In the genomic region with DNA sequence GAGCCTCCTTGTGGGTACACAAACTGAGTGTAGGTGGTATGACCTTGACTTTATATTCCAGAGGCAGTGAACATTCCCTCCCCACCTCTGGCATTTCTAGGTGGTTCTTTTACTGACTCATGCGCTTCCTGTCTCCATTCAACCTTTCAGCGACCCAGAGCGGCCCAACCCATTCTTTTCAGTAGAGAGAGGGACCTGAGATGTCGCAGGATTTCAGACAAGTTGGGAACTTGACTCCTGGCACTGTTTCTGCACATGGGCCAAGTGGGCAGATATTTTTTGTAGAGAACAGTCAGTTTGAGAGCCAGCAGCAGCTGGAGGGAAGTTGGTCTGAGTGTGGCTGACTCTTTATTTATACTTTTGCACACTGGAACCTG, we compare ENCODE assay signal across 16 mouse cellular contexts. TPM values are rescaled to one million over a fixed set of nuclear protein-coding genes. Genes with fewer than 3 reads are reported as not detected.
DNase-seq lines count a peak whose midpoint lies in the region; ATAC-seq and TF ChIP-seq lines count a peak whose summit lies in the region.
"Had no signal": no experiment of that assay in that cellular context is flagged by ENCODE, and none has a peak within 500 bp of the region (broad histone marks: within the 10 kb centered on the region; RNA-seq: fewer than 3 reads in every experiment).

No protein-coding gene starts in this region.

- no peak for TF ChIP-seq CTCF in gastrocnemius, adult 2 months (IDR thresholded peaks at IDR 0.05)
- TF ChIP-seq CTCF in embryonic fibroblast, embryonic 13.5 days (IDR thresholded peaks at IDR 0.05; ENCODE audit: borderline replicate concordance, insufficient read depth, low read length): no peak

- WGBS in limb, embryonic 13.5 days: 85% methylated on average over 4 of the region's 4 CpGs
- WGBS in limb, embryonic 10.5 days: 88% methylated on average over 4 of the region's 4 CpGs
- WGBS in stomach, embryonic 14.5 days: 68% methylated on average over 4 of the region's 4 CpGs
- WGBS in forebrain, embryonic 15.5 days: 91% methylated on average over 4 of the region's 4 CpGs

- DNase-seq in gastrocnemius, adult 2 months: no peak
- no peak for DNase-seq in gastrocnemius, postnatal 10 days
- no peak for DNase-seq in limb, embryonic 10.5 days (ENCODE audit: low spot score)
- DNase-seq in gastrocnemius, postnatal 4 days (ENCODE audit: low spot score in 2 of 2): no peak
- DNase-seq: cerebellum, adult 8-10 months; midbrain, embryonic 14.5 days had no signal

- ATAC-seq in limb, embryonic 13.5 days (ENCODE audit: low FRiP score, low read depth): no peak
- no peak for ATAC-seq in stomach, embryonic 14.5 days (ENCODE audit: insufficient number of reproducible peaks, insufficient read depth, low FRiP score, low read depth)
- no peak for ATAC-seq in forebrain, embryonic 15.5 days (replicated peaks)
- ATAC-seq: forebrain, embryonic 14.5 days; hindbrain, postnatal 0 days had no signal

- no peaks in the 10 kb centered on the region for H3K27me3 ChIP-seq in limb, embryonic 13.5 days
- no peaks in the 10 kb centered on the region for H3K27me3 ChIP-seq in limb, embryonic 10.5 days (ENCODE audit: low read depth, poor library complexity, severe bottlenecking)
- H3K27me3 ChIP-seq in stomach, embryonic 14.5 days (ENCODE audit: control insufficient read depth, insufficient read depth, low read length): no peaks in the 10 kb centered on the region
- H3K27me3 ChIP-seq in forebrain, embryonic 15.5 days: no peaks in the 10 kb centered on the region

- H3K4me1 ChIP-seq in limb, embryonic 13.5 days: peaks cover 29% of the 10 kb centered on the region
- H3K4me1 ChIP-seq in limb, embryonic 10.5 days: peaks cover 19% of the 10 kb centered on the region
- H3K4me1 ChIP-seq in embryonic fibroblast, embryonic 13.5 days (ENCODE audit: control insufficient read depth, insufficient read depth, low read length): peaks cover 12% of the 10 kb centered on the region; the same call in 1 of the 2 replicates
- H3K4me1 ChIP-seq in stomach, embryonic 14.5 days (ENCODE audit: control insufficient read depth, insufficient read depth, low read length): peaks cover 20% of the 10 kb centered on the region
- peaks cover 11% of the 10 kb centered on the region; the same call in 1 of the 2 replicates for H3K4me1 ChIP-seq in forebrain, embryonic 15.5 days

- intact Hi-C loops in gastrocnemius, adult 2 months (cut with DNase I): loop anchor here (2.0 to 5.0 kb wide), 2 partner anchors 74 to 138 kb away; no protein-coding TSS in a partner anchor

- no peak overlapping the region for H3K9ac ChIP-seq in limb, embryonic 13.5 days
- H3K9ac ChIP-seq in stomach, embryonic 14.5 days (replicated peaks; ENCODE audit: low read depth, low read length): no peak overlapping the region
- H3K9ac ChIP-seq in forebrain, embryonic 15.5 days (replicated peaks): no peak overlapping the region

- TF ChIP-seq POLR2A in embryonic fibroblast, embryonic 13.5 days (IDR thresholded peaks at IDR 0.05; ENCODE audit: low read depth, low read length): no peak

- H3K27ac ChIP-seq in gastrocnemius, adult 2 months: peak overlapping the region; percentile 88
- peak overlapping the region; percentile 61; the same call in 1 of the 2 replicates for H3K27ac ChIP-seq in limb, embryonic 13.5 days
- H3K27ac ChIP-seq in limb, embryonic 10.5 days: no peak overlapping the region
- 0 out of 2 replicates have a peak overlapping the region, but pooled peaks have one; percentile 3 for H3K27ac ChIP-seq in embryonic fibroblast, embryonic 13.5 days (ENCODE audit: insufficient read depth, low read length)
- H3K27ac ChIP-seq in stomach, embryonic 14.5 days (ENCODE audit: low read length): peak overlapping the region; percentile 35; the same call in 1 of the 2 replicates
- H3K27ac ChIP-seq in forebrain, embryonic 15.5 days (replicated peaks): no peak overlapping the region
- H3K27ac ChIP-seq: hindbrain, postnatal 0 days; kidney, postnatal 0 days; macrophage had no signal

- no peaks in the 10 kb centered on the region for H3K36me3 ChIP-seq in limb, embryonic 13.5 days
- no peaks in the 10 kb centered on the region for H3K36me3 ChIP-seq in limb, embryonic 10.5 days
- no peaks in the 10 kb centered on the region for H3K36me3 ChIP-seq in stomach, embryonic 14.5 days (ENCODE audit: control insufficient read depth, insufficient read depth, low read length)
- no peaks in the 10 kb centered on the region for H3K36me3 ChIP-seq in forebrain, embryonic 15.5 days

- H3K9me3 ChIP-seq in limb, embryonic 13.5 days: no peaks in the 10 kb centered on the region
- H3K9me3 ChIP-seq in limb, embryonic 10.5 days (replicated peaks): no peaks in the 10 kb centered on the region
- H3K9me3 ChIP-seq in stomach, embryonic 14.5 days (ENCODE audit: control insufficient read depth, low read depth, low read length): no peaks in the 10 kb centered on the region
- H3K9me3 ChIP-seq in forebrain, embryonic 15.5 days: no peaks in the 10 kb centered on the region

- H3K4me2 ChIP-seq in limb, embryonic 13.5 days (replicated peaks): no peak overlapping the region
- H3K4me2 ChIP-seq in stomach, embryonic 14.5 days (replicated peaks; ENCODE audit: low read depth, low read length): no peak overlapping the region
- H3K4me2 ChIP-seq in forebrain, embryonic 15.5 days (replicated peaks): no peak overlapping the region

- no peak overlapping the region for H3K4me3 ChIP-seq in gastrocnemius, adult 2 months
- H3K4me3 ChIP-seq in limb, embryonic 13.5 days: no peak overlapping the region
- H3K4me3 ChIP-seq in limb, embryonic 10.5 days: no peak overlapping the region
- no peak overlapping the region for H3K4me3 ChIP-seq in embryonic fibroblast, embryonic 13.5 days (ENCODE audit: insufficient read depth, low read length)
- no peak overlapping the region for H3K4me3 ChIP-seq in stomach, embryonic 14.5 days (ENCODE audit: low read depth, low read length)
- no peak overlapping the region for H3K4me3 ChIP-seq in forebrain, embryonic 15.5 days

RNA-seq across cellular contexts. Expression of a gene that starts 45.5 kb away (rescaled TPM):
- not detected for total RNA-seq in gastrocnemius, adult 2 months (2021)
- under 1 TPM in 1 of 2 experiments, not detected in 1; 0.59 TPM for total RNA-seq in gastrocnemius, postnatal 10 days (2021)
- polyA plus RNA-seq in limb, embryonic 13.5 days (2015; fragmentation: Nextera tagmentation; extraction: Ambion mirVana): 0.56 and 0.62 TPM in 2 replicates
- polyA plus RNA-seq in limb, embryonic 10.5 days (2016; fragmentation: Nextera tagmentation; extraction: Ambion mirVana): not detected in 2 replicates
- not detected in 2 replicates for polyA plus RNA-seq in embryonic fibroblast, embryonic 13.5 days (2011; ENCODE audit: insufficient read length, low read depth, missing spikeins)
- polyA plus RNA-seq in stomach, embryonic 14.5 days (2014; fragmentation: Nextera tagmentation; extraction: Ambion mirVana): not detected in 2 replicates
- under 1 TPM in 1 of 2 experiments, not detected in 1; 0.66 TPM for total RNA-seq in gastrocnemius, postnatal 4 days (2021)
- not detected in 2 replicates for polyA plus RNA-seq in forebrain, embryonic 15.5 days (2015; fragmentation: Nextera tagmentation; extraction: Ambion mirVana)
- total RNA-seq: hindbrain, postnatal 0 days; layer of hippocampus, postnatal 14 days had no signal
- polyA plus RNA-seq: forebrain, embryonic 14.5 days; macrophage; midbrain, embryonic 14.5 days; neural tube, embryonic 11.5 days had no signal

Comparison
In these comparisons a context has a peak if more than half of its experiments do, and no peak if none do; other contexts are left out.
1. H3K27ac ChIP-seq: peak in gastrocnemius, adult 2 months (single experiment), limb, embryonic 13.5 days (single experiment), embryonic fibroblast, embryonic 13.5 days (single experiment) and stomach, embryonic 14.5 days (single experiment); none in limb, embryonic 10.5 days (single experiment) and forebrain, embryonic 15.5 days (single experiment).